In genomic region chr19:10025169-10025875, GRCm38 (mm10) we compare ENCODE assay signal across 10 mouse cellular contexts. TPM values are rescaled to one million over a fixed set of nuclear protein-coding genes. Genes with fewer than 3 reads are reported as not detected.
DNase-seq lines count a peak whose midpoint lies in the region; ATAC-seq and TF ChIP-seq lines count a peak whose summit lies in the region.
"Had no signal": no experiment of that assay in that cellular context is flagged by ENCODE, and none has a peak within 500 bp of the region (broad histone marks: within the 10 kb centered on the region; RNA-seq: fewer than 3 reads in every experiment).

No protein-coding gene starts in this region.

- H3K4me2 ChIP-seq in intestine, embryonic 14.5 days (ENCODE audit: low read length), result no peak overlapping the region
- H3K4me2 ChIP-seq in intestine, postnatal 0 days (replicated peaks; ENCODE audit: low read depth), result no peak overlapping the region
- 0 out of 2 replicates have a peak overlapping the region, but pooled peaks have one; percentile 12 for H3K4me2 ChIP-seq in forebrain, embryonic 13.5 days
- H3K4me2 ChIP-seq in hindbrain, embryonic 13.5 days, result no peak overlapping the region
- H3K4me2 ChIP-seq in stomach, embryonic 14.5 days (replicated peaks; ENCODE audit: low read depth, low read length), result no peak overlapping the region
- H3K4me2 ChIP-seq: neural tube, embryonic 12.5 days had no signal

- H3K4me3 ChIP-seq in intestine, embryonic 14.5 days (ENCODE audit: low read depth, low read length), result no peak overlapping the region
- H3K4me3 ChIP-seq in intestine, postnatal 0 days (ENCODE audit: low read depth, low read length), result no peak overlapping the region
- no peak overlapping the region for H3K4me3 ChIP-seq in forebrain, embryonic 13.5 days
- no peak overlapping the region for H3K4me3 ChIP-seq in hindbrain, embryonic 13.5 days
- H3K4me3 ChIP-seq in stomach, embryonic 14.5 days (ENCODE audit: low read depth, low read length), result no peak overlapping the region
- H3K4me3 ChIP-seq: erythroblast, embryonic 14.5 days; neural tube, embryonic 12.5 days had no signal

- no peak overlapping the region for H3K9ac ChIP-seq in intestine, embryonic 14.5 days (ENCODE audit: low read length)
- H3K9ac ChIP-seq in intestine, postnatal 0 days (ENCODE audit: low read depth, low read length), result no peak overlapping the region; the same call in 1 of the 2 replicates
- H3K9ac ChIP-seq in forebrain, embryonic 13.5 days, result no peak overlapping the region
- no peak overlapping the region for H3K9ac ChIP-seq in hindbrain, embryonic 13.5 days
- H3K9ac ChIP-seq in stomach, embryonic 14.5 days (replicated peaks; ENCODE audit: low read depth, low read length), result no peak overlapping the region
- H3K9ac ChIP-seq: neural tube, embryonic 12.5 days had no signal

- 22% methylated on average over 8 of the region's 8 CpGs for WGBS in intestine, embryonic 14.5 days
- WGBS in intestine, postnatal 0 days, result 21% methylated on average over 8 of the region's 8 CpGs
- WGBS in forebrain, embryonic 13.5 days, result 19% methylated on average over 8 of the region's 8 CpGs
- WGBS in hindbrain, embryonic 13.5 days, result 18% methylated on average over 8 of the region's 8 CpGs
- 18% methylated on average over 8 of the region's 8 CpGs for WGBS in stomach, embryonic 14.5 days

- H3K4me1 ChIP-seq in intestine, embryonic 14.5 days (replicated peaks; ENCODE audit: control insufficient read depth, insufficient read depth, low read length), result peaks cover 14% of the 10 kb centered on the region; the same call in 1 of the 2 replicates
- no peaks in the 10 kb centered on the region; the same call in 1 of the 2 replicates for H3K4me1 ChIP-seq in intestine, postnatal 0 days (replicated peaks; ENCODE audit: control insufficient read depth, insufficient read depth, low read length)
- H3K4me1 ChIP-seq in forebrain, embryonic 13.5 days, result peaks cover 9% of the 10 kb centered on the region
- peaks cover 22% of the 10 kb centered on the region for H3K4me1 ChIP-seq in hindbrain, embryonic 13.5 days (replicated peaks)
- H3K4me1 ChIP-seq in stomach, embryonic 14.5 days (ENCODE audit: control insufficient read depth, insufficient read depth, low read length), result peaks cover 19% of the 10 kb centered on the region; the same call in 1 of the 2 replicates

- no peak; the same call in 1 of the 2 replicates for ATAC-seq in intestine, embryonic 14.5 days (replicated peaks; ENCODE audit: low FRiP score, low TSS enrichment, low read depth)
- no peak for ATAC-seq in intestine, postnatal 0 days
- ATAC-seq in forebrain, embryonic 13.5 days, result peak; percentile 64
- peak; percentile 34 for ATAC-seq in hindbrain, embryonic 13.5 days (ENCODE audit: low FRiP score)
- ATAC-seq in stomach, embryonic 14.5 days (ENCODE audit: insufficient number of reproducible peaks, insufficient read depth, low FRiP score, low read depth), result 0 out of 2 replicates have a peak, but pooled peaks have one; percentile 40
- ATAC-seq in CD4-positive, CD25-positive, alpha-beta regulatory T cell, adult 4 months, result no peak

- no peaks in the 10 kb centered on the region for H3K9me3 ChIP-seq in intestine, embryonic 14.5 days (ENCODE audit: control insufficient read depth, low read length)
- H3K9me3 ChIP-seq in intestine, postnatal 0 days (ENCODE audit: control insufficient read depth), result no peaks in the 10 kb centered on the region
- H3K9me3 ChIP-seq in forebrain, embryonic 13.5 days (replicated peaks), result no peaks in the 10 kb centered on the region
- H3K9me3 ChIP-seq in hindbrain, embryonic 13.5 days, result no peaks in the 10 kb centered on the region
- no peaks in the 10 kb centered on the region for H3K9me3 ChIP-seq in stomach, embryonic 14.5 days (ENCODE audit: control insufficient read depth, low read depth, low read length)
- H3K9me3 ChIP-seq: neural tube, embryonic 12.5 days had no signal

- no peak for DNase-seq in intestine, embryonic 14.5 days (ENCODE audit: low spot score)
- DNase-seq in Muller cell, postnatal 12 days (ENCODE audit: inconsistent ontology term), result peak; percentile 61
- peak; percentile 72 for DNase-seq in liver

- H3K36me3 ChIP-seq in intestine, embryonic 14.5 days (ENCODE audit: control insufficient read depth, insufficient read depth, low read length), result peaks cover 26% of the 10 kb centered on the region
- peaks cover 33% of the 10 kb centered on the region; the same call in 1 of the 2 replicates for H3K36me3 ChIP-seq in intestine, postnatal 0 days (ENCODE audit: control insufficient read depth, insufficient read depth)
- H3K36me3 ChIP-seq in forebrain, embryonic 13.5 days (ENCODE audit: poor library complexity, severe bottlenecking), result peaks cover 10% of the 10 kb centered on the region
- H3K36me3 ChIP-seq in hindbrain, embryonic 13.5 days, result peaks cover 15% of the 10 kb centered on the region
- H3K36me3 ChIP-seq in stomach, embryonic 14.5 days (ENCODE audit: control insufficient read depth, insufficient read depth, low read length), result no peaks in the 10 kb centered on the region

- TF ChIP-seq CTCF in intestine, postnatal 0 days (IDR thresholded peaks at IDR 0.05; ENCODE audit: low read depth), result no peak

- no peaks in the 10 kb centered on the region for H3K27me3 ChIP-seq in intestine, embryonic 14.5 days (replicated peaks; ENCODE audit: control insufficient read depth, insufficient read depth, low read length)
- no peaks in the 10 kb centered on the region for H3K27me3 ChIP-seq in intestine, postnatal 0 days (replicated peaks; ENCODE audit: control insufficient read depth, insufficient read depth, low read length)
- no peaks in the 10 kb centered on the region for H3K27me3 ChIP-seq in forebrain, embryonic 13.5 days
- no peaks in the 10 kb centered on the region for H3K27me3 ChIP-seq in hindbrain, embryonic 13.5 days
- H3K27me3 ChIP-seq in stomach, embryonic 14.5 days (ENCODE audit: control insufficient read depth, insufficient read depth, low read length), result no peaks in the 10 kb centered on the region

- H3K27ac ChIP-seq in intestine, embryonic 14.5 days (ENCODE audit: low read depth), result peak overlapping the region; percentile 60
- H3K27ac ChIP-seq in intestine, postnatal 0 days (ENCODE audit: low read depth, low read length), result no peak overlapping the region; the same call in 1 of the 2 replicates
- peak overlapping the region; percentile 31; the same call in 1 of the 2 replicates for H3K27ac ChIP-seq in forebrain, embryonic 13.5 days
- peak overlapping the region; percentile 64 for H3K27ac ChIP-seq in hindbrain, embryonic 13.5 days
- peak overlapping the region; percentile 24; the same call in 1 of the 2 replicates for H3K27ac ChIP-seq in stomach, embryonic 14.5 days (ENCODE audit: low read length)
- H3K27ac ChIP-seq: neural tube, embryonic 12.5 days had no signal

RNA-seq across cellular contexts. Expression of gene Fads3, which starts 16.0 kb away (rescaled TPM):
- 8.4 and 11.5 TPM in 2 replicates for polyA plus RNA-seq in intestine, embryonic 14.5 days (2014; fragmentation: Nextera tagmentation; extraction: Ambion mirVana)
- polyA plus RNA-seq in intestine, postnatal 0 days (2015; fragmentation: Nextera tagmentation; extraction: Ambion mirVana), result 4.7 and 4.8 TPM in 2 replicates
- polyA plus RNA-seq in forebrain, embryonic 13.5 days (2015; fragmentation: Nextera tagmentation; extraction: Ambion mirVana), result 5.8 TPM in 2 replicates
- polyA plus RNA-seq in hindbrain, embryonic 13.5 days (2015; fragmentation: Nextera tagmentation; extraction: Ambion mirVana), result 15.2 and 18.0 TPM in 2 replicates
- polyA plus RNA-seq in stomach, embryonic 14.5 days (2014; fragmentation: Nextera tagmentation; extraction: Ambion mirVana), result 9.1 and 11.2 TPM in 2 replicates
- polyA plus RNA-seq in CD4-positive, CD25-positive, alpha-beta regulatory T cell, adult 4 months (2017; shearing (Covaris generic)), result not detected

RNA-seq across cellular contexts. Expression of gene Rab3il1, which starts 23.9 kb away (rescaled TPM):
- polyA plus RNA-seq in intestine, embryonic 14.5 days (2014; fragmentation: Nextera tagmentation; extraction: Ambion mirVana), result 30.0 and 32.7 TPM in 2 replicates
- polyA plus RNA-seq in intestine, postnatal 0 days (2015; fragmentation: Nextera tagmentation; extraction: Ambion mirVana), result 63.6 and 65.8 TPM in 2 replicates
- polyA plus RNA-seq in forebrain, embryonic 13.5 days (2015; fragmentation: Nextera tagmentation; extraction: Ambion mirVana), result 14.4 and 15.2 TPM in 2 replicates
- 22.6 and 25.1 TPM in 2 replicates for polyA plus RNA-seq in hindbrain, embryonic 13.5 days (2015; fragmentation: Nextera tagmentation; extraction: Ambion mirVana)
- polyA plus RNA-seq in stomach, embryonic 14.5 days (2014; fragmentation: Nextera tagmentation; extraction: Ambion mirVana), result 26.0 and 28.6 TPM in 2 replicates
- not detected for polyA plus RNA-seq in CD4-positive, CD25-positive, alpha-beta regulatory T cell, adult 4 months (2017; shearing (Covaris generic))

RNA-seq across cellular contexts. Expression of gene Best1, which starts 23.9 kb away (rescaled TPM):
- 0.55 and 0.64 TPM in 2 replicates for polyA plus RNA-seq in intestine, embryonic 14.5 days (2014; fragmentation: Nextera tagmentation; extraction: Ambion mirVana)
- 0.61 and 0.89 TPM in 2 replicates for polyA plus RNA-seq in intestine, postnatal 0 days (2015; fragmentation: Nextera tagmentation; extraction: Ambion mirVana)
- polyA plus RNA-seq in forebrain, embryonic 13.5 days (2015; fragmentation: Nextera tagmentation; extraction: Ambion mirVana), result 0.76 and 1.2 TPM in 2 replicates
- polyA plus RNA-seq in hindbrain, embryonic 13.5 days (2015; fragmentation: Nextera tagmentation; extraction: Ambion mirVana), result 1.5 and 1.7 TPM in 2 replicates
- polyA plus RNA-seq in stomach, embryonic 14.5 days (2014; fragmentation: Nextera tagmentation; extraction: Ambion mirVana), result 0.35 and 0.72 TPM in 2 replicates
- under 1 TPM; 0.29 to 0.31 TPM for polyA plus RNA-seq in CD4-positive, CD25-positive, alpha-beta regulatory T cell, adult 4 months (2017; shearing (Covaris generic))
- polyA plus RNA-seq: erythroblast, embryonic 14.5 days had no signal

RNA-seq across cellular contexts. Expression of gene Fth1, which starts 44.9 kb away (rescaled TPM):
- 1,450 and 1,529 TPM in 2 replicates for polyA plus RNA-seq in intestine, embryonic 14.5 days (2014; fragmentation: Nextera tagmentation; extraction: Ambion mirVana)
- polyA plus RNA-seq in intestine, postnatal 0 days (2015; fragmentation: Nextera tagmentation; extraction: Ambion mirVana), result 6,780 and 7,050 TPM in 2 replicates
- polyA plus RNA-seq in forebrain, embryonic 13.5 days (2015; fragmentation: Nextera tagmentation; extraction: Ambion mirVana), result 1,364 and 1,444 TPM in 2 replicates
- polyA plus RNA-seq in hindbrain, embryonic 13.5 days (2015; fragmentation: Nextera tagmentation; extraction: Ambion mirVana), result 1,535 and 1,618 TPM in 2 replicates
- 1,491 and 1,524 TPM in 2 replicates for polyA plus RNA-seq in stomach, embryonic 14.5 days (2014; fragmentation: Nextera tagmentation; extraction: Ambion mirVana)
- polyA plus RNA-seq in CD4-positive, CD25-positive, alpha-beta regulatory T cell, adult 4 months (2017; shearing (Covaris generic)), result 1,000 to 10,000 TPM; 2,170 to 2,387 TPM

Comparison
In these comparisons a context has a peak if more than half of its experiments do, and no peak if none do; other contexts are left out.
1. ATAC-seq: peak in forebrain, embryonic 13.5 days (single experiment), hindbrain, embryonic 13.5 days (single experiment) and stomach, embryonic 14.5 days (single experiment); none in intestine, embryonic 14.5 days (single experiment), intestine, postnatal 0 days (single experiment) and CD4-positive, CD25-positive, alpha-beta regulatory T cell, adult 4 months (single experiment).
2. RNA of gene Rab3il1, which starts 23.9 kb away (polyA plus RNA-seq): 63.6 to 65.8 TPM in intestine, postnatal 0 days, 30.0 to 32.7 TPM in intestine, embryonic 14.5 days, 26.0 to 28.6 TPM in stomach, embryonic 14.5 days, 22.6 to 25.1 TPM in hindbrain, embryonic 13.5 days and 14.4 to 15.2 TPM in forebrain, embryonic 13.5 days; not detected in CD4-positive, CD25-positive, alpha-beta regulatory T cell, adult 4 months; every median in the first group is over 10 times any median in the second.